Mouse (Mus musculus) liver, embryonic 14.5 days (tissue): ENCODE results near the gene Ly6c1.
A peak's percentile ranks its signal among the peaks of the same experiment; 100 is the strongest.
"Not testable (repeated sequence)": the region's sequence is repeated elsewhere in the genome, so short reads cannot be mapped to it uniquely, and the experiment has no call there.

Experiments
- CTCF ChIP-seq: IDR thresholded peaks from 2 replicates; pipeline ENCODE4 v1.5.1; 2016; ENCODE audit warnings: antibody characterized with exemption, low read depth, control low read depth
- EP300 ChIP-seq: IDR thresholded peaks from 2 replicates; pipeline ENCODE4 v1.6.1; 2016; ENCODE audit warnings: antibody characterized with exemption, low read depth

GRCm38 (mm10) chr15:75062030-75062574, 13.5 kb upstream of the Ly6c1 start:
- peak; percentile 77 for TF ChIP-seq CTCF
- TF ChIP-seq EP300, result not testable (repeated sequence)
